Mouse (Mus musculus) liver, embryonic 14.5 days (tissue): ENCODE results near the gene Keap1.

ENCODE experiments used
- CTCF ChIP-seq: IDR thresholded peaks from 2 replicates; pipeline ENCODE4 v1.5.1; 2016; ENCODE audit warnings: antibody characterized with exemption, low read depth, control low read depth
- EP300 ChIP-seq: IDR thresholded peaks from 2 replicates; pipeline ENCODE4 v1.6.1; 2016; ENCODE audit warnings: antibody characterized with exemption, low read depth

GRCm38 (mm10) chr9:21288404-21289336, 49.5 kb upstream of the Keap1 start:
- no peak for TF ChIP-seq EP300
- TF ChIP-seq CTCF, result no peak
